Mouse (Mus musculus) yolk sac, embryonic 10.5 days (tissue): ENCODE measurements around the gene Med12l.

Experiments used
- DNase-seq: peaks from one replicate; pipeline ENCODE4 v3.0.0-alpha.2; 2017; ENCODE audit warnings: low spot score

The Med12l gene

GRCm38 (mm10) chr3:59321278-59321876 is 315.8 kb downstream of the Med12l start:
- no peak for DNase-seq

DNA sequence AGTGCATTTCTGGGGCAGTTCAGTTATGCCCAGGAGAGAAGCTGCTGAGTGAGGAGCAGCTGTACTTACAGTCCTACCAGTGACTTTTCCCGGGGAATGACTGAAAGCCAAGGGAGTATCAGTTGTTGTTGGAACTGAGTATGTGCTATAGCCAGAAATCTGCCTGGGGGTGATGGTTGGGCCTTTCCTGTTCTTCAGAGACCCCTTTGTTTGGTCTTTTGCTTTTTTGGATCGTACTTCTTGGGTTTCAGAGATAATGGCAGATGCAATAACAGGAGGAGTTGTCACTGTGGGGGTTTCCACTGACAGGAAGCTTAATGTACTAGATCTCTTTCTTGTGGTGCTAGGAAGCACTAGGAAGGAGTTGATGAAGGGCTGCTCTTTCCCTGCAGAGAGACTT is 322.9 kb downstream of the Med12l start:
- no peak for DNase-seq

DNA sequence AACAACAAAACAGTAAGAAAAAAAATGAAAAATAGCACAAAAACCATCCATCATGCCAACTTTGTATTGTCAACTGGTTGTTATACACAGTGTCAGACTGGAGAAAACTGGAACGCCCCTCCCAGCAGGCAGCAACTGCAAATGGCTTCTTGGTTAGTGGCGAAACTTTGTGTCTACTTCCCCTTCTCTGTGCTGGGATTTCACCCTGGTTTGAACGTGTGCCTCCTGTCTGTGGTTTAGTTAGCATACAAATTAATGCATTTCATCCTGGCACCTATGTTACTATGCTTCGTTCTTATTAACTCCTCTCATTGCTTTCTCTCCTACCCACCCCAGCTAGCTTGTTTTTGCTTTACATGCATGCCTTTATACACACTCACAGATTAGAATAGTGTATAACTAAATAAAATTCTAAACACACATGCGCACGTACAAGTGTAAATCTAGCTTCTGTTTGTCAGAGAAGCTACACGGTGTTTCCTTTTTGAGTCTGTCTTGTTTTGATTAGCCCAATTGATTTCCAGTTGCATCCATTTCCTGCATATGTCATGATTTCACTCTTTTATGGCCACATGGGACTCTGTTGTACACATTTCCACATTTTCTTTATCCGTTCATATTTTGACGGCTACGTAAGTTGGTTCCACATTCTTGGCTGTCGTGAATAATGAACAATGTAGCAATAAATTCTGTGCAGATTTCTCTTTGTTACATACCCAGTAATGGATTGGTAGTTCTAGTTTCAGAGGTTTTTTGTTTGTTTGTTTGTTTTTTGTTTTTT is 336.2 kb downstream of the Med12l start:
- DNase-seq = no peak

DNA sequence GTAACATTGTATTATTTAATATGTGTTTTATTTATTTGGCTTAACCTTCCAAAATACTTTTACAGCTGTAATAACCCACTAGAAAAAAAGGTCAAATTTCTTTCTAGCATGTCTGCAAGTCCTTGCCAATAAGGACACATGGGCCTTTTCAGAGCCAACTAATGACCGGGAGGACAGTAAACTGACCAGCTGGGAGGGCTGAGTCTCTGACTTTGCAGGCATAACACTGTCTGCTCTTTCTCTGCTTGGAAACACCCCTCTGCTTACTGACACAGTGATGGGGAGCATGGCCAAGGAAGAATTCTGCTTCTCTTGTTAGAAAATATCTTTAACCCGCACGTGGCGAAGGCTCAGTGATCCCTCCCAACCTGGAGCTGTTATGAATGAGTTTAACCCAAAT is 337.4 kb downstream of the Med12l start:
- DNase-seq = no peak

DNA sequence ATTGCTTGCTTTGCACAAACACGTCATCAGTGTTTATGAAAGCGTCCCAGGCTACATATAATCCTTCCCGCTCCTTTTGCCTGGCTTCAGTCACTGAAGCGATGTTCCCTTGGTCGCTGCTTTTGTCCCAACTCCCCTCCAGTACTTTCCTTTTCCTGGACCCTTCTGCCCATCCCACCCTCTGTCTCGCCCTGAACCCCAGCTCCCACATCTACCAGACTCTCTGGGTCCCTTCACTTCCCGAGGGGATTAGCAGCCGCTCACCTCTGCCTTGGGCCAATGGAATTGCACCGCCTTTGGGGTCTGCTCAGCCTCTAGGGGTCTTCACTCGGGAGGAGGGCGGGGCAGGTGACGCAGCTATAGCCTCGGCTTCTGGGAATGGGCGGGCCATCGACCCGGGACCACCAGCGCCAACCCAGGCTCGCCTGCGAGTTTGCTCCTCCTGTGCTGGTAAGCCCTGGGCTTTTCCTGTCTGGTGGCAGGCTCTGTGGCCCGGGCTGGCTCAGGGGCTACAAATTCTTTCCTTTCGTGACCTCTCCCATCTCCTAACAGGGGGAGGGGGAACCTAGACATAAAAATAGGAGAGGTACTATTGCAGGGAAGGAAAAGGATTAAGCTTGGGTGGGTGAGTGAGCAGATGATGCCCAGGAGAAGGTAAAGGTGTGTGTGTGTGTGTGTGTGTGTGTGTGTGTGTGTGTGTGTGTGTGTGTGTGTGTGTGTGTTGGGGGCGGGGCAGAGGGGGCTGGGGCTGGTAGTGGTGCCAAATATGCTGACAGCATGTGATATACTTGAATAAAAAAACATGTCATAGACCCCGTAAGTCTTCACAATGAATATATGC is 338.7 kb downstream of the Med12l start, which contains the start of gene Igsf10:
Gene Igsf10, minus strand, starts transcription at position 330 of the 841 bp plus-strand sequence.
- DNase-seq = peak; percentile 65

DNA sequence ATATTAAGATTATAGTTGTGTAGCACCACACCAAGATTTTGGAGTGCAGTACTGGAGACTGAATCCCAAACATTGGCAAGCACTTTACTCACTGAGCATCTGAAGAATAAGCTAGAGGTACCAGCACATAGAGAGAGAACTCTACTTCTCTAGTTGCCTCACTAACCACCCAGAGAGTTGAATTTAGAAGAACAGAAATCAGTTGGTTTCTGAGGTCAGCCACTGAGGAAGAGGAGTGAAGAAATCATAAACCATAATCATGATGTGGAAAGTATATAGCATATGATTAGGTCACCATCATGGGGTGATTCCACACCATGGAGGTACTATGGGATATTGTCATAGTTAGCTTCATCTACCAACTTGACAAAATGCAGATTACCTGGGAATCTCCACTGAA is 346.1 kb downstream of the Med12l start:
- no peak for DNase-seq

DNA sequence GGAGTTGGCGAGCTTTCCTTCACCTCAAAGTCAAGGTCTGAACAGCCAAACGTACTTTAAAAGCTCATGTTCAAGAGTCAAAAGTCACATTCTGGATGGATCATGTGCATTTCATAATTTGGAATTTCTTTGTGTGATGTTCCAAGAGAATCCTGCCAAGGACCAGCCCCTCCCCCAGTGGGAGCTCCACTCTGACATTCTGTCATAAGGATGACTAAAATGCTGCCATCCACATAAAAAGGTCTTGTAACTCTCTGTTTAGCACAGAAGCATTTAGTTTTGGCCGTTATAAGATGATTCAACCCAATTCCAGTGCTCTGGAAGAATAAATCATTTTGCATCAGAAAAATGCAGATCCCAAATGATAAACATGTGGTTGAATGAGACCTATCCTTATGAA is 348.5 kb downstream of the Med12l start:
- no peak for DNase-seq

- DNase-seq = no peak
These were observed 354.5 kb downstream of the Med12l start for GRCm38 (mm10) chr3:59360102-59360501.

- no peak for DNase-seq
These were observed 356.3 kb downstream of the Med12l start for GRCm38 (mm10) chr3:59361895-59362294.
